Mouse (Mus musculus) megakaryocyte-erythroid progenitor cell, adult 5 weeks (primary cell): ENCODE data around the gene Pi4k2a. TPM values are rescaled to one million over a fixed set of nuclear protein-coding genes. Genes with fewer than 3 reads are reported as not detected.

Source experiments
- polyA plus RNA-seq: library from polyadenylated mRNA; stranded (reverse); fragments of >175 nt; gene quantifications from 2 replicates; pipeline ENCODE4 v1.2.3, GENCODE M21; 2012

Pi4k2a gene
- polyA plus RNA-seq: 22.1 and 24.7 TPM in 2 replicates

GRCm38 (mm10) chr19:42089748-42090595 lies at the start of gene Pi4k2a:
Pi4k2a (plus strand) TSS chr19:42090470.

GRCm38 (mm10) chr19:42045269-42046102 lies 44.8 kb upstream of the Pi4k2a start, which contains the start of gene Hoga1:
Hoga1 (plus strand) TSS chr19:42045610.

GRCm38 (mm10) chr19:42051948-42052347 lies 38.3 kb upstream of the Pi4k2a start, which contains the start of gene 4933411K16Rik:
4933411K16Rik (plus strand) TSS chr19:42052248.

GRCm38 (mm10) chr19:42086166-42086565 lies 4.1 kb upstream of the Pi4k2a start, which contains the start of gene Morn4:
Morn4 (minus strand) TSS chr19:42086357.

GRCm38 (mm10) chr19:42128787-42129508 lies 38.7 kb downstream of the Pi4k2a start, which contains the start of gene Avpi1:
Avpi1 (minus strand) TSS chr19:42129059.

GRCm38 (mm10) chr19:42147170-42147768 lies 57.0 kb downstream of the Pi4k2a start, which contains the start of gene Marveld1:
Marveld1 (plus strand) TSS chr19:42147400.

GRCm38 (mm10) chr19:42163764-42164163 lies 73.5 kb downstream of the Pi4k2a start, which contains the start of gene Zfyve27:
Zfyve27 (plus strand) TSS chr19:42163951.

Other genes starting within 250 kb of the Pi4k2a start
- gene Frat2, start 242.3 kb upstream of the Pi4k2a start, polyA plus RNA-seq: 86.2 and 102 TPM in 2 replicates
- gene Rrp12, start 194.3 kb upstream of the Pi4k2a start, polyA plus RNA-seq: 20.1 and 31.0 TPM in 2 replicates
- gene Pgam1, start 178.5 kb upstream of the Pi4k2a start, polyA plus RNA-seq: 481 and 651 TPM in 2 replicates
- gene Exosc1, start 157.0 kb upstream of the Pi4k2a start, polyA plus RNA-seq: 25.4 and 27.6 TPM in 2 replicates
- gene Zdhhc16, start 157.0 kb upstream of the Pi4k2a start, polyA plus RNA-seq: 36.2 and 43.1 TPM in 2 replicates
- gene Mms19, start 109.3 kb upstream of the Pi4k2a start, polyA plus RNA-seq: 13.2 and 15.5 TPM in 2 replicates
- gene Ubtd1, start 108.7 kb upstream of the Pi4k2a start, polyA plus RNA-seq: 22.7 and 31.2 TPM in 2 replicates
- gene Ankrd2, start 54.5 kb upstream of the Pi4k2a start, polyA plus RNA-seq: not detected in 2 replicates
- gene Hoga1, start 44.9 kb upstream of the Pi4k2a start, polyA plus RNA-seq: 0.23 and 0.24 TPM in 2 replicates
- gene 4933411K16Rik, start 38.2 kb upstream of the Pi4k2a start, polyA plus RNA-seq: 0.07 TPM in 1 of 2 replicates, not detected in the other
- gene Morn4, start 4.1 kb upstream of the Pi4k2a start, polyA plus RNA-seq: 0.57 and 0.67 TPM in 2 replicates
- gene Avpi1, start 38.6 kb downstream of the Pi4k2a start, polyA plus RNA-seq: 22.6 and 24.6 TPM in 2 replicates
- 23.7 and 23.8 TPM in 2 replicates for gene Marveld1, start 56.9 kb downstream of the Pi4k2a start, polyA plus RNA-seq
- gene Zfyve27, start 73.5 kb downstream of the Pi4k2a start, polyA plus RNA-seq: 27.5 and 35.0 TPM in 2 replicates
- gene Sfrp5, start 111.8 kb downstream of the Pi4k2a start, polyA plus RNA-seq: not detected in 2 replicates
- gene Golga7b, start 157.1 kb downstream of the Pi4k2a start, polyA plus RNA-seq: not detected in 2 replicates